Mouse (Mus musculus) frontal cortex, adult 2 months (tissue): ENCODE results near the gene Rapgef2. TPM values are rescaled to one million over a fixed set of nuclear protein-coding genes. Genes with fewer than 3 reads are reported as not detected.

Source experiments
- DNase-seq, 2 experiments: peaks; one replicate each; pipeline ENCODE4 v3.0.0; 2022; ENCODE audit warnings: low spot score in 1 of 2; ENCODE audit errors: extremely low spot score in 1 of 2
- polyA plus RNA-seq: library from polyadenylated mRNA; depleted of rRNA; stranded (reverse); fragments of >200 nt; gene quantifications from 2 replicates; pipeline ENCODE4 v1.2.3, GENCODE M21; 2012

Rapgef2 gene
- polyA plus RNA-seq, 1 experiment = 60.3 TPM

DNA sequence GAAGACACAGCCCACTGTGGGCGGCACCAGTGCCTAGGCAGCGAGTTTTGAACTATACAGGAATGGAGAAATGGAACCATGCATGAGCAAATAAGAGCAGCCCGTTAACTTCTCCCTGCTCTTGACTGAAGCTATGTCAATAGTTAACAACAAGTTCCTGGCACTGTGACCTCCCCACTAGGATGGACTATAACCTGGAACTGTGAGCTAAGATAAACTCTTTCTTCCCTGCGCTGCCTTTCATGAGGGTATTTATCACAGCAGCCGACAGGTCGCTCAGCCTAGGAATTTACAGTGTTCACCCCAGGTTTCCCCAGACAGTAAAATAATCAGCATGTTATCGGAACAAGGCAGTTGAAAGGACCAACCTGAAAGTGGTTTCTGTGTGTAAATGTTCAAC lies 79.8 kb downstream of the Rapgef2 start:
- no peak for DNase-seq

DNA sequence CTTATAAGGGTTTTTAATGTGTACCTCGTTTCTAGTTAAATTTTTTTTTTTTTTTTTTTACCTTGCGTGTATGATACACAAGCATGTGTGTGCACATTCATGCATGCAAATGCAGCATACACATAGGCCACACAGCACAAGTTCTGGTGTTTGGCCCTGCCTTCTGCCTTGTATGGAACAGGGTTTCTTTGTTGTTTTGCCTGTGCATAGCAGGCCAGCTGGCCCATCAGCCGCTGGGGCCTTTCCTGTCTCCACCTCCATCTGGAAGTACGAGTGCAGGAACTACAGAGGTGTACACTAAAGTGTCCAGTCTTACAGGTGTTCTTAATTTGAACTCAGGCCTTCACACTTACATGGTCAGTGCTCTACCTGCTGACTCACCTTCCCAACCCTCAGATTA lies 80.3 kb downstream of the Rapgef2 start:
- DNase-seq = no peak

DNA sequence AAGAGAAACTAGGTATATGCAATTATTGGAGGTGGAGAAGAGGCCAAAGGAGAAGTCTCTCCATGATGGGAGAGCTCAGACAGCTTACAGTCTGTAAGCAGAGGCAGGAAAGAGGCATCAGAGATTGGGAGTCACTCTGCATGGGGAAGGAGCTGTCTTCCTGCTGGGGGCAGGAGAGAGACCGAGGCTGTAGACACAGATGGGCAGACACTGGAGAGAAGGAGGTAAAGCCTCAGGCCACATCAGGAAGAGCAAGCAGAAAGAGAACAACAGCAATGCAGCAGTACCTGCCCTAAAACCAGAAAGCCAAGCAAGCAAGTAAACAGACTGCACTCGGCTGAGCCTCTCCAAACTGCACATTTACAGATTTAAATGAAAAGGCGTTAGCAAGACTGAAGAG lies 81.2 kb downstream of the Rapgef2 start:
- no peak for DNase-seq

DNA sequence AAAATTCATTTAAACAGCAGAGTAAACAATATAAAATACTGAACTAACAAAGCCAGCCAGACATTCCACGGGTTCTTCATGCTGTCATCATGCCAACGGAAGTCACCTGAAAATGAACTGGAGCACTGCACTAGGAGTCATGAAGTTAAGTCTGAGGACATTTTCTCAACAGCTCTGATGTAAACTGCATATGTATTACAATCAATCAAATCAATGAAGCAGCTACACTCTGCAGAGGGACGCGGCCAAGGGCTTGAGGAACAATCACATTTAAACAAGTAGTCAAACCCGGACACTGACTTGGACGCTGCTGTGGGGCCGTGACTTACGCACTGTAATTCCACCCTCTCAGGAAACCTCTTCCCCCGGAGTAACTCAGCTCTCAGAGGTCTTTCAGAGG lies 82.1 kb downstream of the Rapgef2 start:
- no peak for DNase-seq

DNA sequence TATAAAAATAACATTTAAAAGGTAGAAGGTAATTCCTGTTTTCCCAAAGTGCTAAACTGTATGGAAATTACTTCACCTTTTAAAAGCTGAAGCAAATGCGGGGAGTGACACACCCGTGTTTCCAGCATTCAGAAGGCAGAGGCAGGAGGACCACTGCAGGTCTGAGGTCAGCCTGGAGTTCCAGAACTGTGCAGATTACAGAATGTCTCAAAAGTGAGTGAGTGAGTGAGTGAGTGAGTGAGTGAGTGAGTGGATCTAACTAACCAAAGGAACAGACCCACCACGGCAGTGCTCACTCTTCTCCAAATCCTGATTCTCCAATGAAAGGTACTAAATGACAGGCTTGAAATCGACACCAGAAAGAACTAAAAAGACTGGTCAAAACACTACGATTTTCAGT lies 82.5 kb downstream of the Rapgef2 start:
- DNase-seq = no peak

DNA sequence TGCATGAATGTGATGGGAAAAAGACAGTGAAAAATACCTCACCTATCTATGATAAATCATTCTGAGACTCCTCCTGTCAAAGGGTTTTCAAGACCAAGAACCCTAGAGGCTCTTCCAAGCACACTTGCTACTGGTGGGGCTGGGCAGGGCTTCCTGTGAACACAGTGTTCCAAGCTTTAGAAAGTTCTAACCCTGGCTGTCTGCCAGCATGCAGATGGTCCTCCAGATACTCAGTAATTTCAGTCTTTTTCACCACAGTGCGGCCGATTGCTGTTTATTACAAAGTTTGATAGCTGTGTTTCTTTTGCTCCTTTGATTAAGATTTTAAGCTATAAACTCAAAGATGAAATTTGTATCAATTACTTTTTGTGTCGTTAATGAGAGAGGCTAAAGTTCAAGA lies 83.1 kb downstream of the Rapgef2 start:
- peak in 1 of 2 experiments; percentile 50 for DNase-seq

DNA sequence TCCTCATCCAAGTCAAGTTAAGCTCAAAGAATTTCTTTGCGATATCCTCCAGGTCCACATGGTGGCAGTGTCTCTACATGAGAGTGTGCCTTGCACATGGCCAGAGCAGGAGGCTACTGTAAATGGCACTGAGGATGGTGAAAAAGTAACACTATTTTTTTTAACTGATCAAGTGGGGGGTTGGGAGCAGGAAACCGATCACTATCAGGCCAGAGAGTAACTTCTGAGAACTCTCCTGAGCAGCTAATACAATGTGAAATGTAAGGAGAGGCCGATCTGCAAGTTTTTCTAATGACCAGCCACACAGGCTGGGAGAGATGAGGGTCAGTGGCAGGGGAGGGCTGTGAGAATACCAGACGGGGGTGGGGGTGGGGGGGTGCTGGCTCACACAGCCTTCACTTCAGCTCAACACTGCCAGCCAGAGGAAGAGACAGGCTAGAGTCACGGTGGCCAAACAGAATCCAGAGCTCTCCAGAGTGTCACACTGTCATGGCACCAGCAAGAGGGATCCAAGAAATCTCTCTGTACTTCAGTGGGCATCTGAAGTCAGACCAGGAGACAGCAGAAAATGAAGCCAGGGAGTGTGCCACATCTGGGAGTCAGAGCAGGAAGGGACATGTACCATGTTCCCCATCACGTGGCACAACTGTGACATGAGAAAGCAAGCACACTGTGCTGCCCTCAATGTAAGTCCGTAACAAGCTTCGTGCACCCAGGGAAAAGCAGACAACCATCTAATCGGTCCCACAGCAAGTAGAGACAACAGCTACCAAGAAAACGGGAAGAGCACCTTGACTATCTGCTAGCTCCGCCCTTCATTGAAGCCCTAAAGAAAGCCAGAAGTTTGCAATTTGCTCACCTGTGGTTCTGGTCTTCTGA lies 83.8 kb downstream of the Rapgef2 start:
- peak; percentile 66 to 87 for DNase-seq

DNA sequence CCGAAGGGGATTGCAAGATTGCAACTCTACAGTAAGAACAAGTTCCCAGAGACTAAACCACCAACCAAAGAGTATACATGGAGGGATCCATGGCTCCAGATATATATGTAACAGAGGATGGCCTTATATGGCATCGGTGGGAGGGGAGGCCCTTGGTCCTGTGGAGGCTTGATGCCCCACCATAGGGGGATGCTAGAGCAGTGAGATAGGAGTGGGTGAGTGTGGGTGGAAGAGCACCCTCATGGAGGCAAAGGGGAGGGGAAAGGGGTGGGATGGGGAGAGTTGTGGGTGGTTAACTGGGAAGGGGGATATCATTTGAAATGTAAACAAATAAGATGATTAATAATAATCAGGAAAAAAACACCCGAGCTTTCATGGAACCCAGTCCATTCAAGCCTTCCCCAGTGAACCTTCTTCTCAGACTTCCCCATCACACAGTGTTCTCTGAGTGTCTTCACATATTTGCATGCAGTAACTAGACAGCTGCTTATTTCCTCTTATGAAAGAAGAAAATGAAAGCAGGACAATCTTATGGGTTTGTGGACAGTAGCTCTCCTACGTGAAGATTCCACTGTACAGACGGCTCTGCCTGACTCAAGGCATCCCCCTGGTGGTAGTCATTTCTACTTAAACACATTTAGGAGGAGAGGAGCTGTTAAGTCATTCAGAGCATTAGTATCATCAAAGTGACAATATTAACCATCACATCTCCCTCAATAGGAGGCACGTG lies 89.4 kb downstream of the Rapgef2 start:
- DNase-seq = peak; percentile 49 to 85

DNA sequence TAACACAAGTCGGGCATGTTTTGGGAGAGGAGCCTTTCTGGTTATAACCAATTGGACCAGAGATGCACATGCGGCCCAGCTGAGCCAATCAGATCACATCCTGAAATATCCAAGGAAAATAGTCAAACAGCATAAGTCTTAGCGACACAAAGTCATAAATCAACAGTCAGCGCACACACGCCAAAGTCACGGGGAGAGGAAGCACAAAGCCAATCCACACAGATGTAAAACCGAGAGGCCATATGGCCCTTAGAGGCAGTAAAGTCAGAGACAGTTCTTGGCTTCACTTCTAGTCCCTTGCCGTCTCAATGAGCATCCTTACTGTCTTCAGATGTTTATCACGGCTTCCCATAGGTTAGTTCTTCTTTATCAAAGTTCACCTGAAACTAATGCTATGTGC lies 91.0 kb downstream of the Rapgef2 start:
- no peak for DNase-seq

DNA sequence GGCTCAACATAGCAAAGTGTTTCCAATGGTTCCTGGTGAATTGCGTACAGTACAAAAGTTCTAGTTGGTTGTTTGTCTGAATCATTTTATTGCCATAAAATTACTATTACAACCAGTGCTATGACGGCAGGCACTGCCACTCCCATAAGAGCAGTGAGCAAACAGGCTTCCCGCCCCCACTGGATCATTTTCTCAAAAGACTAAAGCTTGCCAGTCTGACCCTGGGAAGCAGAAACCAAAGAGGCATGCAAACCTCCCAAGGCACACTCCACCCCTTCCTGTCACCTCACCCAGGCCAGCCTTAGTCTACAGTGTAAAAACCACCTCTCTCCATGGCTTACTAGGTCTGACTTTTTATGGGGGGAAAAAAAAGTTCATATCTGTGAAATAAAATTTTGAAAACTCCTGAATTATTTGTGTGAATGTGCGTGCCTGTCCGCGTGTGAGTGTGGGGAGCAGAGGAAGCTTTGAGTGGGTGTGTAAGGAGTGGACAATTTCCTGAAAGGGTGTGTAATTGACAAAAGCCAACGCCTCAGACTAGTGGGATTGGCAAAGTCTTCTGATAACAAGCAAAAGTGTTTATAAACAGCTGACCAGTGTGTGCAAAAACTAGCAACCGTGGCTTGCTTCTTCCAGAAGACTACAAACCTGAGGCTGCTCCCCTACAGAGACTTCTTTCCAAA lies 92.1 kb downstream of the Rapgef2 start:
- DNase-seq = no peak

DNA sequence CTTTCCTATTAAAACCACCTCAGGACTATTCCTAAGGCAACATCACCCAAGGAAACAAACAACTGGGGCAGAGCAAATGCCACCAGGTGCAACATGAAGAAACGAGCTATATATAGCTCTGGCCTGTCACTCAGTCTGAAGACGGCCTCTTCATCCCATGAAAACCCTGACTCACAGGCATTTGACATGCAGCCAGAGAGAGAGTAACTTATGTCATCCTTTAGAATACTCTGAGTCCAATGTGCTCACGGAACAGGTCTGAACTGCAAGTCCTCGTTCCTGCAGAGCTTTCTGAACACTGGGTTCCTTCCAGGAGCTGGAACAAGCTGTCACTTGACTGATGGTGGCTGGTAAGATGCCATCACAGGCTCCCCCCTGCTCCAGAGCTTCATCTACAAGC lies 93.3 kb downstream of the Rapgef2 start:
- DNase-seq = peak; percentile 36 to 54

DNA sequence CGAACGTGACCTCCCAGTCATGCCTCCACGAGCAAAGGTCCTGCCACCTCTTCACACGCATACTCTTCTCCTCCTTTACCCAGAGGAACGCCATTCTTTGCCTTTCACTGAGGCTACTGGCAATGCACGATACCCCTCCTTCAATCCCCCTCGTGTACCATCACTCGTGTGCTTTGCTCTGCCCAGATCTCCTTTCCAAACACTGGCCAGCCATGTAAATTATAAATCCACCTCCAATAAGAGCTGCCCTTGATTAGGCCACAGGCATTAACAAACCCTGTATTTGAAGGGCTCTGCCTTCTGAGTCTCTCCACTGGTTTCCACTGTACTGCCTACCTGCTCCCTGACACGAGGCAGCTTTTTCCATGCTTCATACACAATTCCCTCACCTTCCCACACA lies 94.3 kb downstream of the Rapgef2 start:
- no peak for DNase-seq

DNA sequence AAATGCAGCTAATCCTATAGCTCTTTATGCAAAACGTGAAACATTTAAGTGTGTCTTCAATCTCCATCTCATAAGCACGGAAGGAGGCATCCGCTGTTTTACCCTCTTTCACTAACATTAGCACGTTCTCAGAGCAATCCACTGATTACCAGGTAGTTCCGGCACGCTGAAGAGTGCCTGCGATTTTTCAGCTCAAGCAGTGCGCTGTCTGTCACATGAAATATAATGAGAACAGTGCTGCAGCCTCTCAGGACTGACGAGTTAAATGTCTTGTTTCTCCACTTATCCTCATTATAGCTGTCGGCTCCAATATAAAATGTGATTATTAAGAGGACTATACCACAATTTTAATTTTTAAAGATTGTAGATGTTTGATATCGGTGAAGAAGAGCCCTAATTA lies 94.8 kb downstream of the Rapgef2 start:
- DNase-seq = no peak

DNA sequence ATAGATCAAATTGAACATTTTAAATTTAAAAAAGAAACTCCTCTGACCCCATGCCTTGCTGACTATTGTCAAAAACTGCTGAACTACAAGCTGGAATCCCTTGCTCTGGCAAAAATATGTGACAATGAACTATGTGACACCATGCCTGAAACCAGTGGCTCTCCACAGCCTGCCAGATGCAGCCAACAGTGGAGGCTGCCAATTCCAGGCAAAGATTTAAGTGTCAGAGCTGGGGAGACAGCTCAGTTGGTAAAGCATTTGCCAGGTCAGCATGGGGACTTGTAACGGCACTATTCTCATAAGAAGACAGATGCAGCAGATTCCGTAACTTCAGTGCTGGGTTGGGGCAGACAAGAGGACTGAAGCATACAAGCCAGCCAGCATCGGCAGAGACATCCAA lies 95.9 kb downstream of the Rapgef2 start:
- DNase-seq = no peak

DNA sequence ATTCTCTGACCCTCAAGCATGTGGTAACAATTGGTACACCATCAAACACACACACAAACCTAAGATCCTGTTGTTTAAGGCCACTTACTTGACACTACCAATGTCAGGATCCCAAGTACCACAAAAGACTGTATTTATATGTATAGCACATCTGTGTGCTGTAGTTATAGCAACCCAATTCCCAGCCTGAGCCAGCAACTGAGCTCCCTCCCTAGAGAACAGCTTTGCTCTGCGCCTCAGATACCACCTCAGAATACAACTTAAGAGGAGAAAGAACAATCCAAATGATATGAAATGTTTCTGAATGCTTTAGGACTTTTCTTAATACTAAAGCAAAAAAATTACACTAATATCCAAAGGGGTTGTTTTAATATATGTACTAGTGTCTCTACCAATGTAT lies 98.4 kb downstream of the Rapgef2 start:
- no peak for DNase-seq

DNA sequence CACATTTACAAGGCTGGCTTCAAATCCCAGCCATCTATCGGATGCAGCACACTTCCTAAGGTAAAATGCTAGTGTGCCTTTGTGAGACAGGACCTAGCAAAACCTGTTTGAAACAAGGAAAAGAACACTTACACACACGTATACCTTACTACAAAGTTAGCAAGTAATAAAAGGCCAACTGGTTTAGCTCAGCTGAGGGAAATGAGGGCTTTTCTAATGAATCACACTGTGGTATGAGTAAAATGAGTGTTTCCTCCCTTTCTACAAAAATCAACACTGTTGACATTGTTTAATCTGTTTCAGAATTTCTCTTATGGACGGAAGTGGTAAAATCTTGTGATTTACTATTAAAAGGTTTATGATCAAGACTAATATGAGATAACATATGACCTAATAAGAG lies 104.0 kb downstream of the Rapgef2 start:
- DNase-seq = no peak

DNA sequence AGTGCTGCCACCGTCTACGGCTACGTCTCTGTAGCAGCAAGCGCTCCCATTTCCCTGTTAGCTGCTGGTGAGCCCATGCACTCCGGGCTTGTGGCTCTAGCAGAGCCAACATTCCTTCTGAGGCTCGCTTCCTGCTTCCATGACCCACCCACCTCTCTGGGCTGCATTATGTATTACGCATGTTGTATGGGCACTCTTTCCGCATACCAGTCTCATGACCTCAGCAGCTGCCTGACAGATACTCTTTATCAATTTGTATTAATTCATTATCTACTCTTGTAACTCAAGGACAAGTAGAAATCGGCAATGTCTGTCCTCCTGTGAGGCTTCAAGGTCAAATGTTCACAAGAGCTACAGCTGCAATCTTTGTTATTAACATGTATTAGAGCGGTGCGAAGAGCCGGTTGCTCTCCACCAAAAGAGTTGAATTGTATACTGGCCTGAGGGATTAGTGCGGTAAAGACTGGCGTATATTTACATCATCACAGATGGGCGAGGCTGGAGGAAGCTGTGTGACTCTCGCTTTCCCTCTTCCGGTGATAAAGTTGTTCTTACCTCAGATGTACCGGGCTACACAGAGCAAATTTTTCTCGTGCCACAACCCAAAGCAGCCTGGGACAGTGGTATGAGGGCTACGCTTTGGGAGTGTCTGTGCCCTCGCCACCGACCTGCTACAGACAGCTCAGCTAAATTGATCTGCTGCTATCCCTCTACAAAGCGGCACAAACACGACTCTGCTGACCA lies 104.9 kb downstream of the Rapgef2 start:
- no peak for DNase-seq

DNA sequence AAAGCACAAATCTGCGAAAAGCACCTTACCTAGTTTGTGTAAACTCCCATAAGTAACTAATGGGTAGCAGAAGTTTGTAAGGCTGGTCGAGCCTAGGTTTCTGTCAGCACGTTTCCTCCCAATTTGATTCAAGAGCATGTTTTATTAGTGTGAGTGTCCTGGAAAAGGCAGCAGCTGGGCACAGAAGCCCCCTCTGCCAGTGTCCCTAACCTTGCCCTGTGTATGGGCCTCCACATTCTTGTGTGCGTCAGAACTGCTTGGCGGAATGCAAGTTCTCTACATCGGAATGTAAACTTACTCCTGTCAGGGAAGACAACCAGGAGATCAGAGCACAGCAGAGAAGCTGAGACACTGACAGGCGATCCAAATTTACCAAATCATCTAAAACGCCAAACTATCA lies 106.2 kb downstream of the Rapgef2 start:
- no peak for DNase-seq

DNA sequence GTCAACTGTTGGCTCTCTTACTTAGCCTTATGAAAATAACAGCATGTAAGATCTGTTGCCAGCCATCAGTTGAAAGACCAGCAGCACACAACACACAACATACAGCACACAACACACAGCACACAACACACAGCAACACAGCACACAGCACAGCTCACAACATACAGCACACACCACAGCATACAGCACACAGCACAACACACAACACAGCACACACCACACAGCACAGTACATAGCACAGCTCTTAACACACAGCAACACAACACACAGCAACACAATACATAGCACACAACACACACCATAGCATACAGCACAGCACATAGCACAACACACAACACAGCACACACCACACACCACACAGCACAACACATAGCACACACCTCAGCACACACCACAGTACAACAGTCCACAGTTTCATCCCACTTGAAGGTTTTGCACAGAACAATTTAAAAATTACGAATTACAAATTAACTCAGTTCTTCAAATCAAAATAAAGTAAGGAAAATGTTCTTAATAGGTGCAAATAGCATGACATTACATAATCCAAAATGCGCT lies 106.7 kb downstream of the Rapgef2 start:
- no peak for DNase-seq

DNA sequence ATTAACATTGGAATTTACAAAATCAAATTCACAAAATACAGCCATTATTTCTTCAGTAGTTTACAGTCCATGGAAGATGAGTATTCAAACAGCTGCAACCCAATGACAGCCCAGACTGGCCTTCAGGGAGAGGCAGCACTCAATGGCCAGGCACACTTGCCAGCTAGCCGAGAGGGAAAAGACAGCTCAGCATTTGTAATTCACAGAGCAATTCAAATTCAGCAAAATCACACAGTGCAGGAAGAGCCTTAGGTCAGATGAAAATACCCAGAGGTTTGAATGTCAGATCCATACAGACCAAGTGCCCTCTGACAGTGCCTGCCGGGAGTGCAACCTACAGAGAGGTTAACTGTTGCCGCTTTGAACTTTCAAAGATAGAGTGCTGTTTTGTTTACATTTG lies 107.6 kb downstream of the Rapgef2 start:
- no peak for DNase-seq
